Mouse (Mus musculus): ENCODE measurements around the gene Zfp607b. TPM values are rescaled to one million over a fixed set of nuclear protein-coding genes. Genes with fewer than 3 reads are reported as not detected.

Zfp607b gene
- total RNA-seq (2017): 0.63 and 0.73 TPM in 2 replicates

DNA sequence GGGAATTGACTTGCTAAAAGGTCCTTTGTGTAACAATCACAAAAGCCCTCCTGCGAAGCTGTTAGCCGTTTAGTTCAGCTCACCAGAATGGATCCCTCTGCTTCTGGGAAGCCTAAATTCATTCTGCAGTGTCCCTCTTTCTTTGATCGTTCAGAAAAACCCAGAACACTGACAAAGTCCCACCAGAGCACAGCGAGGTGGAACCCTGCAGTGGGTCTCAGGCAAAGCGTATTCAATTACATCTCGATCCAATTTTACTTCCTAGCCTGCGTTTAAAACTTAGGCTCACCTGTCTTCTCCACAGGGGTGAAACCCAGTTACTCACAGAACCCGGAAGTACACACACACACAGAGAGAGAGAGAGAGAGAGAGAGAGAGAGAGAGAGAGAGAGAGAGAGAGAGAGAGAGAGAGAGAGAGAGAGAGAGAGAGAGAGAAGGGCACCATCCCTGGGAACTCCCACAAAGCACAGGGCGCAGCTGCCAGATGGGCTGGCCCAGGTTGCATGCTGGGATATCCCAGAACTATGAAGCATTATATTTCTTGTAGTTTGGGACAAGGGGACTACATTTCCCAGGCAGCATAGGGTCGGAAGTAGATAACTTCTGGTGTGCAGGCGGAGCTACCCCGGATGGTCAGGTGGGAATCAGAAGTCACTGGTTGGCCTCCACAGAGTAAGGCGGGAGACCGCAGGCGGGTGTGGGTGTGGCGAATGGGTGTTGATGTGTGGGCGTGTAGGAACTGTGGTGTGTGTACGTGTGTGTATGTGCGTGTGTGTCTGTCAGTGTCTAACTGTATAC, at the start of gene Zfp607b:
TSS of gene Zfp607b (plus strand) at position 526 of the 798 bp plus-strand sequence.
- ATAC-seq (replicated peaks; ENCODE audit: low read depth, poor library complexity, severe bottlenecking): peak; percentile 97

DNA sequence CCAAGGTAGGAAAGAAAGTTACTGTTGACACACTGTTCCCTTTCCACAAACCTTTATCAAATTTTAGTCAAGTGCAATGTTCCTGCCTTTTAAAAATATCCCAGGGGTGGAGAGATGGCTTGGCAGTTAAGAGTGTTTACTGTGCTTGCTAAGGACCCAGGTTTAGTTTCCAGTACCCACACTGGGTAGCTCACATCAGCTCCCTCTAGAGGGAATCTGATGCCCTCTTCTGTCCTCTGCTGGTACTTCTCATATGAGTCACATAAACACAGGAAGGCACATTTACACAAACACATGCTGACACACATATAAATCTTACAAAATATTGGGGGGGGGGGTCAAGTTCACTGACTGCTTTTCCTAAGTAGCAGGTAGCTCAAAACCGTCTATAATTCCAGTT, 44.7 kb upstream of the Zfp607b start:
- ATAC-seq (replicated peaks; ENCODE audit: low read depth, poor library complexity, severe bottlenecking): 0 out of 2 replicates have a peak, but pooled peaks have one; percentile 25

DNA sequence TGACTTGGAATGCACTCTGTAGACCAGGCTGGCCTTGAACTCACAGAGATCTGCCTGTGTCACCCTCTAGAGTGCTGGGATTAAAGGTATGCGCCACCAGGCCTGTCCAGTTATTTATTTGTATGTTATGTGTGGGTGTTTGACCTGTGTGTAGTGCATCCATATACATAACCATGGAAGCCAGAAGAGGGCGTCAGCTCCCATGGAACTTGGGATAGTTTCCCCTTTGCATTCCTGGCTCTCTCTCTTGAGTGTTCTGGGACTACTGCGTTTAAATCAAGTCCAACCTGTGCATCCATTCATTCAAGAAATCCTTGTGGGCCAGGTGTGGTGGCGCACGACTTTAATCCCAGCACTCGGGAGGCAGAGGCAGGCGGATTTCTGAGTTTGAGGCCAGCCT, 42.6 kb upstream of the Zfp607b start:
- ATAC-seq (replicated peaks; ENCODE audit: low read depth, poor library complexity, severe bottlenecking): no peak

DNA sequence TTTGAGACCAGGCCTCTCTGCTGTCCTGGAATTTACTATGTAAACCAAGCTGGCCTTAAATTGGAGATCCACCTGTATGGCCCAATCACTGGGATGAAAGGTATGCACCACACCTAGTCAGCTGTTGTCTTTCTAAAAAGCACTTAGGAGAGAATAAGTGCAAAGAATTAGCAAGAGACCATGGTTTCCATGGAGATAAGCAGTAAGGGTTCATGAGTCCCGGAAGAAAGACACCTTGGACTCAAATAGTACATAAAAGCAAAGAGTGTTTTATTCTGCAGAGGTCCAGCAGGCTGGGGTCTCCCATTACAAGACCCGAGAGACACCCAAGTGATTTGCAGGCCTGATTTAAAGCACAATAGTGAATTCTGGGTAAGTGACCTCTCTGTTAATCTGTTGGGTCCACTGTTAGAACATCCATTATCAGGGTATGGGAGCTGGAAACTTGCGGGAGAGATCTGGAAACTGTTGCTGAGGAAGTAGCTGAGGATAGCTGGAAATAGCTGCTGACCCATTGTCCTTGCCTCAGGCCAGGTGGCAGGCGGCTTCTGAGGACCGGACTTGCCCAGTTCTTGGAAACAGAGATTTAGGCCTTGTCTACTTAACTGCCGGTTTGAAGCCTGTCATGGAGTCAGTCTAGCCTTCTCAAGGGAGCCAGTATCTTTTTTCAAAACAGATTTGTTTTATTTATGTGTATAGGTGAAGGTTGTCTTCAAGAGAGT, 41.7 kb upstream of the Zfp607b start:
- ATAC-seq (replicated peaks; ENCODE audit: low read depth, poor library complexity, severe bottlenecking): no peak

DNA sequence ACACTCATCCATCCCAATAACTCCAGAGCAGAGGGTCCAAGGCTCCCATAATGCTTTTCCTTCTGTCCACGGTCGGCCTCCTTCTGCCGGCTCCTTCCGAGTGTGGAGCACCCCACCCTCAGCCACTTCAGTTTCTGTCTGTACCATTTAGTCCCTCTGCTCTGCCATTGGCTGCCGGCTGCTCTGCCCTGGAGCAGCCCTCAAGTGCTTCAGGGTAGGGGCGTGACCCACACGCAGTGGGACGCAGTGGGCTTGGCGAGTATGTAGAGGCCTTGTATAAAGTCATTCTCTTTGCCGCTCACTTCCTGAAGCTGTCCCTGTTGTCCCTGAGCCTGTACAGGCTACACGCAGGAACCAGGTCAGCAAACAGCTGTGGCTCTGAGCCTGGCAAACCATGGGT, 39.4 kb upstream of the Zfp607b start:
- ATAC-seq (replicated peaks; ENCODE audit: low read depth, poor library complexity, severe bottlenecking): no peak

DNA sequence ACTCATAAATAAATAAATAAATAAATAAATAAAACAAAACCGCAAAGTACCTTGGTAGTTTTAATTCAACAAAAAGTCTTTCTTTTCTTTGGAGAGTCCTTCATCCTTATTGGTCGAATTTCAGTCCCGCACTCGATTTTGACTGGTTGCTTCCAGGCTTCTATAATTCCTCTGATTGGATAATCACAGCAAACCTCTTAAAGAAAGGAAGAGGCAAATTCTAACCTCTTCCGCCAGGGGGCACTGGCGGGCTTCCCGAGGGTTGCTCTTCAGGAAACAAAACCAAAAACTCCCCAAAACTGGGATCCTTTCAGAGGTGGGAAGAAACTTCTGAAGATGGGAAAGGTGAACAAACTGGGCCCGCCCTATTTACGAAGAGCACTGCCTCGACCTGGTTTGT, 38.2 kb upstream of the Zfp607b start:
- peak; percentile 77 for ATAC-seq (replicated peaks; ENCODE audit: low read depth, poor library complexity, severe bottlenecking)

DNA sequence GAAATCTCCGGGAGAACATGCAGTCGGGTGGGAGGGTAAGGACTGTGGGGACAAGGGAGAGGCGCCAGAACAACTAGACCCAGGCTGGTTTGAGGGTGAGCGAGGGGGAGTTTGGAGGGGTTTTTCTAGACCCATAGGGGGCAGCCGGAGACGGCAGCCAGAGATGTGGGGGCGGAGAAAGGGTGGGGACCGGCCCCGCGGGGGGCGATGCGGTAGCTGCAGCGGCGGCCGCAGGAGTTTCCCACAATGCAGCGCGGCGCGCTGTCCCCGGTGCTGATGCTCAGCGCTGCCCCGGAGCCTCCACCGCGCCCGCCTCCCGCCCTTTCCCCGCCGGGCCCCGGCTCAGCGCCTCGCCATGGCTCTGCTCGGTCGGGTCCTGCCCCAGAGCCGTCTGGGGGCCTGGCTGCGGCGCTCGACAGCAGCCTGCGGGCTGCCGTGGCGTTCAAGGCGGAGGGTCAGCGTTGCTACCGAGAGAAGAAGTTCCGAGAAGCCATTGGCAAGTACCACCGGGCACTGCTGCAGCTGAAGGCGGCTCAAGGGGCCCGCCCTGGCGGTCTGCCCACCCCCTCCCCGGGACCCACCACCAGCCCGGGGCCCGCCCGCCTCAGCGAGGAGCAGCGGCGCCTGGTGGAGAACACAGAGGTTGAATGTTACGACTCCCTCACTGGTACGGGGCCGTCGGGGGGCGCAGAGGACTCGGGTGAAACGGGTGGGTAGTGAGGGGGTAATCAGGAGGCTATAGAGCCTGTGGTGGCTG, 35.3 kb upstream of the Zfp607b start, which contains the start of gene Ttc9b:
TSS of gene Ttc9b (plus strand) at position 235 of the 757 bp plus-strand sequence.
- ATAC-seq (replicated peaks; ENCODE audit: low read depth, poor library complexity, severe bottlenecking): peak; percentile 40; the same call in 1 of the 2 replicates

DNA sequence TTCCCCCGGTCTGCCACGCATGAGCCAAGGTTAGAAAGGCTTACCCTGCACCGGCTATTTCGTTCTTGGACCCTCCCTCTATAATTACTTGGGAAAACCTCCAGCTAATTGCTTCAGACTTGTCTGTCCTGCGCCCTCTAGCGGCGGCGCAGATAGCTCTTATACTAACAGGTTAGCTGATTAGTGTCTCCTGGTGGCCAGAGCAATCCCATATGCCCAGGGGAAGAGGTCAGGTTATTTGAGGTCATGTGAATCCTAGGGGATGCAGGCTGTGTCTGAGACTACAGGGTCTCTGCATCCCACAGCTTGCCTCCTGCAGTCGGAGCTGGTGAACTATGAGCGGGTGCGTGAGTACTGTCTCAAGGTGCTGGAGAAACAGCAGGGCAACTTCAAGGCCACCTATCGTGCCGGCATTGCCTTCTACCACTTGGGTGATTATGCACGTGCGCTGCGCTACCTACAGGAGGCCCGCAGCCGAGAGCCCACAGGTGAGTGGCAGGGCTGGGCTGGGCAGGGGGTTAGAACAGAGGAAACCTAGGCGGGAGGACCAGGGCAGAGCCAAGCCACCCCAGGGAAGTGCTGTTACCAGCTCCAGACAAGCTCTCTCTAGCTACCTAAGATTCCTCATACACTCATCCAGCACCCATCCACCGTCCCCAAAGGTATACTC, 34.4 kb upstream of the Zfp607b start:
- peak; percentile 19; the same call in 1 of the 2 replicates for ATAC-seq (replicated peaks; ENCODE audit: low read depth, poor library complexity, severe bottlenecking)

DNA sequence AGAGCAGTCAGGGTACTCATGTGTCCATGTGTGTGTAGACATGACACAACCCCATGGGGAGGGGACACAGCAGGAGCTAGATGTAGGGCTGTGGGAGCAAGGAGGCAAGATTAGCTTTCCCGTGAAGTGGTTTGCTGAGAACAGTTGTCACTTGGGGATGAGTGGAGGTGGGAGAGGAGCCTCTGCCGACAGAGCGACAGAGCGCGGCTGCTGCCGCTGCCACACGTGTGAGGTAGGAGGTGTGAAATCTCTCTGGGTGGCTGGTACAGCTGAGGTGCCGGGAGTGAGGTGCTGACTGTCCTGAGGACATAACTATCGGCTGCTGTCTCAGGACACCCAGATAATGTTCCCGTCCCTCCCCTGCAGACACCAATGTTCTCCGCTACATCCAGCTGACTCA, 33.6 kb upstream of the Zfp607b start:
- ATAC-seq (replicated peaks; ENCODE audit: low read depth, poor library complexity, severe bottlenecking): no peak

DNA sequence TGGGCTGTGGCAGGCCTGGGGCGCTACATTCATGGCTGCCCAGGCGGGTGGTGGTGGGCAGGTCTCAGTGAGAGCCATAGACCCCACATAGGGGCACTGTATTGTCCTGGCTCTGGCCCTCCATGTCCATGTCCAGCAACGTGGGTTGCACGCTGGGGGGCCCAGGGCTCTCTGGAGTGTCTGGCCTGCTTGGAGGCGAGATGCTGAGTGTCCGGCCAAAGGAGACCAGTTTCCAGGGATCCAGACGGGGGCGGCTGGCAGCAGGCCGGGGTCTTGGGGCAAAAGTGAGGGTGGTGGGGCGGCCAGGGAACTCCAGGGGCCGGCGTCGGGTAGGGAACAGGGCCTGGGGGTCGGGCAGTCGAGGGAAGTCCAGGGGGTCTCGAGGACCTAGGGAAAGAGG, 32.5 kb upstream of the Zfp607b start:
- ATAC-seq (replicated peaks; ENCODE audit: low read depth, poor library complexity, severe bottlenecking): no peak

DNA sequence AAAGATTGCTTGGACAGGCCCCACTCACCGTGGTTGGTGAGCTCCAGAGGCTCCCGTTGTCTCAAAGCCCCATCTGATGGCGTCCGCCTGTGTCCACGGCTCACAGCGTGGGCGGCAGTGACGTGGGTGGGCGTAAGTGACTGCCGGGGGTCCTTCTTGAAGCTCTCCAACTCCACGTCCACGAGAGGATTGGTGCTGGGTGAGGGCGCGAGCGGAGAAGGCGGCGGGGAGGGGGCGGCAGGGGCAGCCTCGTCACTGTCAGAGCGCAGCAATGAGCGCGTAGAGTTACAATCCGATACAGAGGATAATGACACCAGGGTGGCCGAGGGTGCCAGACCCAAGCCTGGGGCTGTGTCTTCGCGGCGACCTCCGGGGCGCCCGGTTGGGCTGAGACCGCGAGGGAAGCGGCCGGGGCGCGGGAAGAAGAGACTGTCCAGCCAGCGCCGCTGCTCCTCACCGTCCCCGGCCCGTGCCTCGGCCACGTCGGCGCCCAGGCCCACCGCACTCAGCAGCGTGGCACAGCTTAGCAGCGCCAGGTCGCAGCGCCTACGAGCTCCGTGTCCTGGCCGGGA, 31.2 kb upstream of the Zfp607b start:
- ATAC-seq (replicated peaks; ENCODE audit: low read depth, poor library complexity, severe bottlenecking): no peak

DNA sequence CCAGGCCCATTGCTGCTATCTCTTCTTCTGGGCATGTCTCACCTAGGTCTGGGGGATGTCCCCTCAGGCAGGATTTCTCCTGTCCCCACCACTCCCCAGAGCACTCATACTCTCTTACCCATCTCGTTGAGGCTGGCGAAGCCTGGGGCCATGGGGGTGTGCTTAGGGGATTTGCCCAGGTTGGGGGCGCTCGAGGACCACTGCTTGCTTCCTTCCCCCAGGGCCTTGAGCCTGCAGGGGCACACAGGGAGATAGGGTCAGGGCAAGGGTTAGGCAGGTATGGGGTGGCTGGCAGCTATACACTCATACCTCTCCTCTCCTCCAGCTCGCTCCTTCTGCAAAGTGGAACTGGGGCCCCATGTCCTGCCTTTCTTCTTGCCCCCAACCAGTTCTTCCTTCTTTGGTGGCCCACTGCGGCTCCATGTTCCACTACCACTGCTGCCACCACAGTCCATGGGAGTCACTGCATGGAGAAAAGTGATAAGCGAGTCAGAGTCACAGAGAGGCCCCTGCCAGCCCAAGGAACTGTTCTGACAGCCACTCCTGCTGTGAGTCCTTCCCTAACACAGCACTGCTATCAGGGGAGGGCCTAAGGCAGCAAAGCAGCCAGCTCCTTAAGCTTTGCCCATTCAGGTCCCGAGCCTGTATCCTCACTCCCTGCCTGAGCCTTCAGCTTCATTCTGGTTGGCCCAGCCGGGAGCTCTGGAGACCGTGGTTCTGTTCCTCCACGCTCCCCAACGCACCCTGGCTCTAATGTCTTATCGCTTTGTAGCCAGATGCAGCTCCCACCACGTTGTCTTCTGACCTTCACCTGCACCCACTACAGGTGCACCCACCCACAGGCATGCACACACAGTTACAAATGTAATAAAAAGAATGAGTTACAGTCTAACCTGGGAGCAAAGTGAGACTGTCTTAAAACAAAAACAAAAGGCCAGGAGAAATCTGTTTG, 30.2 kb upstream of the Zfp607b start:
- peak; percentile 27; the same call in 1 of the 2 replicates for ATAC-seq (replicated peaks; ENCODE audit: low read depth, poor library complexity, severe bottlenecking)

DNA sequence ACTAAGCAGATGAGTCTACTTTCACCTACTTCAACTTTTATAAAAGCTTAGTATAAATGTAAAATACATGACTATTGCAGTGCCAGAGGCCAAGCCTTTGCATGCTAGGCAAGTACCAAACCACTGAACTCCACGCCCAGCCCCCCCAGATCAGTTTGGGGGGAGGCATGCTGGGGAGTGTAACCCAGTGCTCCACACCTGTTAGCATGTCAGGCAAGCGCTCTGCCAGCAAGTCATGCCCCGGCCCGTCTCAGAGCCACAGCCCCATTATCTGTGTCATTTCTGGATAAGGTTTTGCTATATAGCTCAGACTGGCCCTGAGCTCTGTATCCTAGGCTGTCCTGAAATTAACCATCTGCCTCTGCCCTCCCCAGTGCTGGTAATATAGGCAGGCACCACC, 27.1 kb upstream of the Zfp607b start:
- no peak for ATAC-seq (replicated peaks; ENCODE audit: low read depth, poor library complexity, severe bottlenecking)

DNA sequence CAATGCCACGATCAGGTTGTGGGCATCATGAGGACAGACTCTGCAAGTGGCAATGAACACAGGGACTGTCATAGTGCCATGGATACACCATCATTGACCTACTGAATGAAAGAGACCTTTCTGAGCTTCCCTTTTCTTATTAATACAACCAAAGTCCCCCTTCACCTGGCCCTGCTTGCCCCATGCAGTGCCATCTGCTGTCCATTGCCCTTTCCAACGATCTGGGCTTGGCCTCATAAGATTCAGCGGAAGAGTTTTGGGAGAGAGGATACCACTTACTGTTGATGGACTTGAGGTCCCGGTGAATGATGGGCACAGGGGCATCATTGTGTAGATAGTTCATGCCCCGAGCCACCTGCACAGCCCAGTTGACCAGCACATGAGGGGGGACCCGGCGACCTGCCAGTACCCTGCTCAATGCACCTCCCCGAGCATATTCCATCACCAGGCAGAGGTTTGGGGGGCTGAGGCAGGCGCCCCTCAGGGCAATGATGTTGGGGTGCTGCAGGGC, 16.0 kb upstream of the Zfp607b start:
- no peak for ATAC-seq (replicated peaks; ENCODE audit: low read depth, poor library complexity, severe bottlenecking)

DNA sequence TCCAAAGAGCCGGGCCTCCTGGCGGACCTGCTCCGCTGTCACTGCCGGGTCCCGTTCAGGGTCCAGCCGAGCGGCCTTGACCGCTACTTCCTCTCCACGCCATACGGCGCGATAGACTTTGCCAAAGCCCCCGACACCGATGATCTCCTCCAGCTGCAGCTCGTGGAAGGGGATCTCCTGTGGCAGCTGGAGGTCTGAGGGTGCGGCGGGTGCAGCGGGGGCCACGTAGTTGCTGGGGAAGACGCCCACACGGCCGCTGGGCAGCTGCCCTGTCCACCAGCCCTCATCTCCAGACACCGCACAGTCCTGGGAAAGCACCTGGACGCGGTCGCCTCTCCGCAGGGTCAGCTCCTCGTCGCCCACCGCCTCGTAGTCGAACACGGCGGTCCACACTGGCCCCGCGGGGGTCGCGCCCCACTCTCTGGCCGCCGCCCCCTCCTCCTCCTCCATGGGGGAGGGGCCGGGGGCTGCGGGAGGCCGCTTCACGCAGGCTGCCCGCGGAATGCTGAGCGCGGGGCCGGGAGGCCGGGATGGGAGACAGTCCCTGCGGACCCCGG, 15.5 kb upstream of the Zfp607b start:
- peak; percentile 33 for ATAC-seq (replicated peaks; ENCODE audit: low read depth, poor library complexity, severe bottlenecking)

DNA sequence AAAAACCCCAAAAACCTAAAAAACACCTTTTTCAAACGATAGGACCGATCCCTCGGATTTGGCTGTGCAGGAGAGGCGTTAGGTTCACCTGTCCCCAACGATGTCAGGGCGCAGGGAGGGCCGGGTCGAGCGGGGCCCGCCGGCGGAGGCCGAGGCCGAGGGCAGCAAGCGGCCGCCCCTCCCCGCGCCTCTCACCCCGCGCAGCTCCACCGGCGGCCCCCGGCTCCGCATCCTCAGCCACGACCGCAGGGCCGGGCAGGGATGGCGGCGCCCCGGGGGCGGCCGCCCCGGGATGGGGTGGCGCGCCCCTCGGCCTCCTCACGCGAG, 15.0 kb upstream of the Zfp607b start:
- no peak for ATAC-seq (replicated peaks; ENCODE audit: low read depth, poor library complexity, severe bottlenecking)

DNA sequence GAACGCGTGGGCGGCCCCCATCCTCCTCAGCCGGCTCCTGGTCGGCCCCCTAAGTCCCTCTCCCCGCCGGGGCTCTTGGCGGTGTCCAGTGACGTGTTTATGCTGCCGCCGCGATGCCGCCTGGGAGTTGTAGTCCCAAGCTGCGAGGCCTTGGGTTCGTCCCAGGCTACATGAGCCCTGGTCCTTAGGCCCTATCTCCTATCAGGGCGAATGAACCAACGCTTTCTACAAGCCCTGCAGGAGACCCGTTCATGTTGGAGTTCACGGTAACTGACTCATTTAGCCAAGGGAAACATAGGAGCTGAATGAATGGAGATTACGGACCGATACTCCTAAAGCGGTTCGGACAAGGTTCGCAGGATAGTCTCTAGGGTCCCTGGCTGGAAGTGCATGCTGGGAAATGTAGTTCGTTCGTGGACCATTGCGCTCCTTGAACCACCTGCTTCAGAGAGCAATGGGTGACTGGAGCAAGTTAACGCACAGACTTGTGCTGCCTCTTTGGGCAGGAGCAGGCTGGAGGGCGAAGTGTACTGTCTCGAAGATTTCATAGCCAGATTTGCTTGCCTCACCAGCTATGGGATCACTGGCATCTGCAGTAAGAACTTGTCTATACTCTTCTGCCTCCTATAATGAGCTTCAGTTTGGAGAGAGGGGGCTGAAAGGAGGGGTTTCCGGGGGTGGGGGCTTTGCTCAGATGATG, 14.5 kb upstream of the Zfp607b start, which contains the start of gene Map3k10:
TSS of gene Map3k10 (minus strand) at position 77 of the 700 bp plus-strand sequence.
- ATAC-seq (replicated peaks; ENCODE audit: low read depth, poor library complexity, severe bottlenecking): peak; percentile 96

DNA sequence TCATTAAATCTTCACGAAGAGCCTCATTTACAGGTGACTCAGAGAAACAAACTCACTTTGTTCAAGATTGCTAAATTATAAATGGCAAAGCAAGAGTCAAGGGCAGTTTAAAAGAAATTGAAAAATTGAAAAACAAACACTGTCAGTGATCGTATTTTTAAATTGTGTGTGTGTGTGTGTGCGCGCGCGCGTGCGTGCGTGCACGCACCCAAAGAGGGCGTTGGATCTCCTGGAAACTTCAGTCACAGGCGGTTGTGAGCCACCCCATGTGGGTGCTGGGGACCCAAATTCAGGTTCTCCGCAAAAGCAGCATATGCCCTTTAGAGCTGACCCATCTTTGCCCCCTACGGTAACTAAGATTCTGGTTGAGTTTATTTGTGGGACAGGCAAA, 13.9 kb upstream of the Zfp607b start:
- no peak for ATAC-seq (replicated peaks; ENCODE audit: low read depth, poor library complexity, severe bottlenecking)

All from common myeloid progenitor, adult 5-6 weeks (primary cell).